Mouse (Mus musculus): ENCODE data around the gene Fli1. TPM values are rescaled to one million over a fixed set of nuclear protein-coding genes. Genes with fewer than 3 reads are reported as not detected.
A peak's percentile ranks its signal among the peaks of the same experiment; 100 is the strongest.

Fli1 gene
- total RNA-seq, 2 experiments from 2014 or later = 16.2 to 16.6 TPM

DNA sequence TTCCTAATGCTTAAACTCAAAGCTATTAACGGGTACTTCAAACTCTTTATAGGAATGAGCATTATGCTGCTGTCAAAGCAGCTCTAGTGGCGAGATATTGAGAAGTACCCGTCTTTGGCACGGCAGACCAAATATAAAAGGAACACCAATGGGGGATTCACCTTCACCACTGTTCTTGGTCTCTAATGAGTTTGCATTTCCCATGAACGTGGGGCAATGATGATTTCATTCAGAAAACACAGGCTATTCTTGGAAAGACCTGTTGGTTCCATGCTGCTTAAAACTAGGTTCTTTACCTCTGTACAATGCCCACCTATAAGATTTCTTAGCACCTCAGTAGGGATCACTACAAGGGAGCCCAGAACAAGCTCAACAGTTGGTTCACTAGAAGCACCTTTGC lies 62.2 kb downstream of the Fli1 start:
- intact Hi-C loops (cut with DNase I; ENCODE audit: low total_unique reads) = no loop called here

DNA sequence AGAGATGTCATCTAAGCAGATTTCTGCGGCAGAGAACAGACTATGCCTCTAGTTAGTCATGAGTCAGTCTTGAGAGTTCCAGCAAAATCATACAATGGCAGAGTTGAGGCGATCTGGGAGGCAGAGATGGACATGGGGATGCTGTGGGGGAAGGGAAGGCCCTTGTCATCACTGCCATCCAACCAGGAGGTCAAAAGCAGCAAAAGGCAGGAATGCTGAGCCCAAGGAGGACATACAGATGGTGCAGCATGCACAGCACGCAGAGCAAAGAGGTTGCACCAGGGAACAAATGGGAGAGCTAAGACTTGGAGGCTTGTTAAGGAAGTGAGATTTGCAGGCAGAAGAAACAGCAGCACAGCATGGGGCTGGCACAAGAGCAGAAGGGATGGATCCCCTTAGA lies 63.9 kb downstream of the Fli1 start:
- no peak for DNase-seq
- intact Hi-C loops (cut with DNase I; ENCODE audit: low total_unique reads) = no loop called here

More for the DNA sequence above, 62.2 kb downstream of the Fli1 start:
- DNase-seq = no peak

DNA sequence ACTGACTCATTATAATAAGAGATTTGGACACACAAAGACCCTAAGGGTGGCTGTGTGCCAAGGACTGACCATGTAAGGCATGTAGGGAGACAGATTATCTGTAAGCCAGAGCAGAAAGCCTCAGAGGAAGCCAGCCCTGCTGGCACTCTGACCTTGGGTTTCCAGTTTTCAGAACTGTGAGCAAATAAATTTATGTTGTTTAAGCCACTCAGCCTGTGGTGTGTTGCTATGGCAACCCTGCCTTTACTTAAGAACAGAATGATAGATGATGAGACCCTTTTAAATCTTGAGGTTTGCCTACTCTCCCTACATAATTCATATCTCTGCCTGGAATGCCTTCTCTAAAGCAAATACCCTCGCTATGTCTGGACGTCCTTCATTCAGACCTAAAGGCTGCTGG lies 64.6 kb downstream of the Fli1 start:
- intact Hi-C loops (cut with DNase I; ENCODE audit: low total_unique reads) = no loop called here
- DNase-seq = no peak

DNA sequence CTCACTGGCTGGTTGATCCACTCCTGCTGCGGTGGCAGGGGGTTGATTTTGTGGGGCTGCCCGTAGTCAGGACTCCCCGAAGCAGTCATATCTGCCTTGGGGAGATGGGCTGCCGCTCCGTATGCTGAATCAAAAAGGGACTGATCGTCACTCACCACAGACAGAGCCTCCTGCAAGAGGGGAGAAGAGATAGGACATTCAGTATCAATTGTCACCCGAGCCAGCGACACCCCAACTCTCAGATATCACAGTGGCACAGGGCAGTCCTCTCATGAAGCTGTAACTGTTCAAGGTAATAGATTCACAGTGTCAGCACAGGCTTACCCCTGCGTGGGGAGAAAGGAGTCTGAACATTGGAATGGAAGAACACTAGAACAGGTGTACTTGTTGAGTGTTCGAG lies 66.1 kb downstream of the Fli1 start:
- intact Hi-C loops (cut with DNase I; ENCODE audit: low total_unique reads) = no loop called here
- DNase-seq = no peak

DNA sequence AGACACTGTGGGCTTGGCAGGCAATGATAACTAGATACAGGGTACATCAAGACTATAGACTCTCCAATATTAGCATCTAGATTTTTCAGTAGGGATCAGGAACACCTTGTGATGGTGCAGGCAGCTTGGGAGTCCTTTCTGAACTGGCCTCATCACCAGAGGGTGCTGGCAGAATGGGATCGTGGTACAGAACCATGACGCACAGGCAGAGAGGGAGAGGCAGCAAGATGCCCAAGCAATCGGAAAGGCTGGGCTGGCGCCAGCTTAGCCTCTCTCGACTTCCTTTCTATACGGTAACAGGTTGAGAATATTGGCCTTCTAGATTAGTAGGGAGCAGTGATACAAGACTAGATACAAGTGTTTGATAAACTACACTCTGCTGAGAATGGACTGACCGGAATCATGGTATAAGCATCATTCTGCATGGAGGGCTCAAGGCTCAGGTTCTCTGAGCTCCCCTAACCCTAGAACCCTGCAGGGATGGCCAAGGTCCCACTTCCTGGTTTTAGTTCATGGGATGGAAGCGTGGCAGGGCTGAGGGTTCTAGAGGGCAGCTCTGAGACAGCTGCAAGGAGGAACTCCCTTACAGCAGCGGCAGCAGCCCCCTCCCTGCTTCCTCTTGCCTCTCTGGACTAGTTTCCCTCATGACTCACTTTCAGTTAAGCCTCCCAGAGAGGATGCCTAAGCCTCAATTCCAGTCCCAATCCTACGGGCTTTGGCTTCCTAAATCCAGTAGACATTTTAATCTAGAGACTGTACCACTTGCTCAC lies 67.9 kb downstream of the Fli1 start:
- no peak for DNase-seq
- intact Hi-C loops (cut with DNase I; ENCODE audit: low total_unique reads) = no loop called here

DNA sequence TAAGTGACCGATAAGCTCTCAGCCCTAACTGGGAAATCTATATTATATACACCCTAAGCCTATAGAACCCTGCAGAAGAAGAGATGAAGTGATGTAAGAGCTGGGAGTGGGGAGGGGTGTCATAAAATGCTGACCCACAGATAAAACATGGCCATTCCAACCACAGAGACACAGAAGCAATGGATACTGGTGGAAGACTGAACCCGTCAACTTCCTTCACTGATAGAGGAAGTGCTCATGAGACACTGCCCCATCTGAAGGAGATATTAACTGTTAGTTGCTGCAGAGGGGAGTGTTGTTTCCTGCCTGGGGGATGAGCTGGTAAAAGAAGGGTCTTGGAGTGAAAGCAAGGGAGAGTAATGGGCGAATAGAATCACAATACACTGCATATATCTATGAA lies 70.3 kb downstream of the Fli1 start:
- intact Hi-C loops (cut with DNase I; ENCODE audit: low total_unique reads) = no loop called here
- DNase-seq = no peak

DNA sequence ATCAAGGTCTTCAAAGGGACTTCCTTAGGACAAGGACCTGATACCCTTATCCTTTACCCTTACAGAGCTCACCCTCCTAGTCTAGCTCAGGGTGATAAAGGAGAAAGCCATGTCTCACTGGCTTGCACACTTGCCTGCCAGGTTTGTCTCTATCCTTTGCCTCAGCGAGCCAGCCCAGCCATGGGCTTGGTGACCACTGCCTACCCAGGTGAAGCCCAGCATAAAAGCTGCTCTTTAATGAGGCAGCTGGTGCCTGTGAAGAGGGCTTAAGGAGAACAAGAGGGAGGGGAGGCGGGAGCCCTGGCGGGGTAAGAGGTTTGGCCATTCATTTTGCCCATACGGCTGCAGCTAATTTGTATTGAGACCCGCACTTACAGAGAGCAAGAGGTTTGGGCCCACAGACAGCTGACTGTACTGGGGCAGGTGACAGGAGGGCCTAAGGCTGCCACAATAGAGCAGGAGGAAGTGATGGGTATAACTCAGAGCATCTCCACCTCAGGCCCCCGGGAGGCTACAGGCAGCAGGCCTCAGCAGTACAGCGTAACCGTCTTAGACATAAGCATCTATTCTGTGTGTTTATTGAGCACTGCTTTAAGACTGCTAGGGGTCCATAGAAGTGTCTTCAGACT lies 73.4 kb downstream of the Fli1 start:
- DNase-seq = no peak
- intact Hi-C loops (cut with DNase I; ENCODE audit: low total_unique reads) = no loop called here

DNA sequence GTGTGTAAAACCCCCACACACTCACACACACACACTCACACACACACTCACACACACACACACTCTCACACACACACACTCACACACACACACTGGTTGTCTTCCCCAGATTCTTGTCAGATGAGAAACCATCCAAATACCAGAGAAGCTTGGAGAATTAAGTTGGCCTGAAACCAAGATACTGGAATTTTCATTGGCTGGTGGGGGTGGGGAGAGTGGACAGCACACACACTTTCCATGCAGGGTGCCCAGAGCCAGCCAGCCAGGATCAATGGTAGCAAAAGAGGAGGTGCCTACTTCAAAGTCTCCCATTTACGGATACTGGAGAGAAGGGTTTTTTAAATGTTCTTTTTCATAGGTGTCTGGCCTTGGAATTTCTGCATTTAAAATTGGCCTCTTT lies 74.3 kb downstream of the Fli1 start:
- intact Hi-C loops (cut with DNase I; ENCODE audit: low total_unique reads) = no loop called here
- DNase-seq = no peak

DNA sequence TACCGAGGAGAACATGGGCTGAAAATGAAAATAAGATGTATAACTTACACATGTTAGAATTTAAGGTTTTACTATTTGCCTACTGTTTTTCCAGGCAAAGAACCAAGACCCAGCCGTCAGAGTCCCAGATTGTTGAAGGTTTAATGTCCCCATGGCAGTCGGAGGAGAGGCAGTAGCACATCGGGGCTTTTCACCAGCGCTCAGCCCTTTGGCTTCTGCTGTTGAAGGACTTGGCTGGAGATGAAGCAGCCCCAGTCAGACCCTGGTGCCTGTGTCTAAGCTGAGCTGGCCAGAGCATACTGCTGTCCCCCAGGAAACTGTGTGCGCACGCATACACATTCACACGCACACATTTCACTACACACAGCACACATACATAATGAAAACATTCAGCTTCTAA lies 75.2 kb downstream of the Fli1 start:
- DNase-seq = no peak
- intact Hi-C loops (cut with DNase I; ENCODE audit: low total_unique reads) = no loop called here

DNA sequence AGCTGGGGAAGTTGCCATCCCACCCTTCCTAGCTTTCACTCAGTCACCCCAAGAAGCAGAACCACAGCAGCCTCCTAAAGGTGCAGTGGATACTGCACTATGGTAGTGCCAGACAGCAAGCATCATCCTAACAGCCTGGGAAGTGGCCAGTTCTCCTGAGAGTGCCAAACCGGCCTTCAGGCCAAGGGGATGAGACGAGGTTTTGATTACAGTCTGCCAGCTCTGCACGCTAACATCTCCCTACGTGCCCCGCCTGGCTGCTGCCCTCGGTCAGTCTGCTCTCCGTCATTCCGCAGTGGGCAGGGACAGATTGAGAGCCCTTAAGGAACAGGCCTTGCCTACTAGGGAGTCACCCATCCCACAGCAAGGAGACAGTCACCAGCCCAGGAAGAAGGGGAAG lies 75.8 kb downstream of the Fli1 start:
- DNase-seq = peak; percentile 35
- intact Hi-C loops (cut with DNase I; ENCODE audit: low total_unique reads) = no loop called here

DNA sequence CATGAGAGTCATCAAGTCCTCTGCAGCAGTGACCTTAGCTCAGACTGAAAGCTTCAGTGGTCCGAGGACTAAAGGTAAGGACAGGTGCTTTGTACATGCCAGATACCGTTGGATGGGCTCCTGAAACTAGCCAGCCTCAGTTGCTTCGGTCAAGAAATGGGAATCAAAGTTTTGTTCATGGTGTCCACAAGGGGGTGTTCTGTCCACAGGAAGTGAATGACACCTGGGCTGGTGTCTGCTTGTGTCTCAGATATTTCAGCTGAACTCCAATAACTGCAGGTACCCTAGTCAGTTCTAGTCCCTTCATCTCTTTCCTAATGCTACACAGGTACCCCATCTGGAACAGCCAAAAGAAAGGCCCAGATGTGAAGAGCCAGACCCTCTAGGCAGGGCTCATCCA lies 86.0 kb downstream of the Fli1 start:
- intact Hi-C loops (cut with DNase I; ENCODE audit: low total_unique reads) = no loop called here

DNA sequence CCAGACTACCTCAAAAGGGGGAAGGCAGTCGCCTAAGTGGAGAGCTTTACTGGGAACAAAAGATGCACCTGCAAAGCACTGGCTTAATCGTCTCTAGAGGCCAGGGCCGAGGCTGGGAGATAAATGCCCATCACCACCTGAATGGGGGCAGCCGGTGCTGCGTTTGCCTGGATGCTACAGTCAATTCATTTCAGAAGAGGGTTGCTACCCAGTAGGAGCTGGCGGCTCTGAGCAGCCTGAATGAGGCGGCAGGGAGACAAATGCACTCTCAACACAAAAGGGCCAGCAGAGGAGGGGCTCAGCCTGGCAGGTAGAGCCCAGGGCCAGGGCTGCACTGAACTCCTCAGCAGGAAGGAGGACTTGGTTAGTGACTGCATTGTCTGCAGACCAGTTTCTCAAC lies 92.5 kb downstream of the Fli1 start:
- intact Hi-C loops (cut with DNase I; ENCODE audit: low total_unique reads) = no loop called here
- no peak for DNase-seq

More for the DNA sequence above, 86.0 kb downstream of the Fli1 start:
- DNase-seq = no peak

DNA sequence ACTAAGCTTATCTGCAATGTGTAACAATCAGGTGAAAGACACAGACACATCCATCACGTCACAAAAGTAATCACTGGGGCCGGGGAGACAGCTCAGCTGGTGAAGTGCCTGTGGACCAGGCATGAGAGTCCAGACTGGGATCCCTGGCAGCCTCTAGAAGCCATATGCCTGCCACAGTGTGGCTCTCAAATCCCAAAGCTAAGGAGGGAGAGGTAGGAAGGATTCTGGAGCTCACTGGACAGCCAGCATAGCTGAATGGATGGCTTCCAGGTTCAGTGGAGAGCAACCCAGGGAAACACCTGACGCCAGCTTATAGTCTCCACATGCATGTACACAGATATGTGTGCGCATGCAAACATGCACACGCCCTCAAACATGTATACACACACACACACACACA lies 93.9 kb downstream of the Fli1 start:
- no peak for DNase-seq
- intact Hi-C loops (cut with DNase I; ENCODE audit: low total_unique reads) = no loop called here

DNA sequence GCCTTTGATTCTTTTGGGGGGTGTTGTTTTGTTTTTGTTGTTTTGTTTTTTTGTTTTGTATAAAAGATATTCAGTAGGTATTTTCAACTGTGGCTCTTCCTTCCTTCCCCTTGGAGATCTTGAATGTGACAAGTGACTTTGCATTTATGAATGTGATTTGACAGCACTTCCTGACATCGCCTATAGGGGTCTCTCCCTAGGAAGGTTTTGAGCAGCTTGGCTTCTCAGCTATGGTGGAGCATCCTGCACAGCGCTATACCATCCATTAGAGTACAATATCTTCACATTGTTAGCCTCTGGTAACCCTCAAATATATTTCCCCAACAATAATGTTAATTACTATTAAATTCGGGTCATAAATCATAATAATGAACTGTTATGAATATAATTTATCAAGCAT lies 96.9 kb downstream of the Fli1 start:
- DNase-seq = no peak
- intact Hi-C loops (cut with DNase I; ENCODE audit: low total_unique reads) = no loop called here

DNA sequence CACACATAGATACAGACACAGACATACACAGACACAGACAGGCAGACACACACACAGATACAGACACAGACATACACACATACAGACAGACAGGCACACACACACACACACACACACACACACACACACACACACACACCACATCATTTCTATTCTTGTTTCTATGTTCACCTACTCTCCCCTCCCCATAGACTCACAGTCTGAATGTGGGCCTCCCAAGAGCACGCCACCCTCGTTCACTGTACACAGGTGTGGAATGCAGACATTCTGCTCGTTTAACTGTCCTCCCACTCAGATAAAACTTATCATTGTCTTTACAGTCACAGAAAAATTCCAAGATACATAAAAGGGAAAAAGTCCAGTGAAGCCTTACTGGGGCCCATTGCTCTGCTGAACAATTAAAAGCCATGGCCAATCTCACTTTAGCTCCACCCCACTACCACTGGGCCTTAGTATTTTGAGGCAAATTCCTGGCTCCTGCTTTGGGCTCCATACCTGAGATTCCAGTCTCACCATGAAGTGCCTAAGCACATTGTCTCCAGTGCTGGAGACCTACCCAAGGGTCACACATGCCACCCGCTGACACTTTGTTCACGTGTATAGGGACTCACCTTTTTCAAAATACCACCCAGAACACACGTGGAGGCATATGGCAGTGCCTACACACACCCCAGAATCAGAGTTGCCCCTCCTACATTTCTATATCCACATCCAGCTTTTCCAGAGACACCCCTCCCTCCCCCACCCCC lies 98.0 kb downstream of the Fli1 start:
- intact Hi-C loops (cut with DNase I; ENCODE audit: low total_unique reads) = no loop called here
- DNase-seq = no peak

DNA sequence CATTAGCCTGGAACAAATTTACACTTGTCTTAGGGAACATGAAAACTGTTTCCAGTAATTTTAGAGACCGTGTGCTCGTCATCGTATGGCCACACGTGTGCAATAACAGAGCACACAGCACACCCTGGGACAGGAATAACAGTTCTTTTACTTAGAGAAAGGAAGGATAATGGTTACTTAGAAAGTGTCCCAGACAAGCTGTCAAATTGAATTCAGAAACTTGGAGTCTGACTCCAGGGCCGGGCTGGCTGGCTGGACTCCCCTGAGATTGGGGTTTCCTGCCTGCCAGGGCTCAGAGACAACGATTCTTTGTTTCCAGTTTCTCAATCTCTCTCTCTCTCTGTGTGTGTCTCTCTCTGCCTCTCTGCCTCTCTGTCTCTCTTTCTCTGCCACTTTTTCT lies 98.8 kb downstream of the Fli1 start:
- intact Hi-C loops (cut with DNase I; ENCODE audit: low total_unique reads) = no loop called here
- peak; percentile 29 for DNase-seq

DNA sequence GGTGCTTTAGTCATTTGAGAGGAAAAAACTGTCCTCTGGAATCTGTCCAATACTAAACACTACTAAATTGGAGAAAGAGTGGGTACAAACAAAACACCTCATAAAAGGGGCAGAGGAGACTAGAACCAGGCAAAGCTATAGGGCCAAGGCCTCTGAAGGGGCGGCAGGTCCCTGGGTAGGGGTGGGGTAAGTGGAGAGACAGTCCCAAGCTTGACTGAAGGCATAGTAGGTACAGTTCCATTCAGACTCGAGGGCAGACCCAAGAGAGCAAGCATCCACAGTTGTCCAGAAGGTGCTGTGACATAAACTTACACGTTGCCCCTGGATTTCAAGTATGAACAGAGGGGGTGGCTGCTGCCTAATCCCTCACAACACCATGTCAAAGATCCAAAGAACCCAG lies 99.5 kb downstream of the Fli1 start:
- no peak for DNase-seq
- intact Hi-C loops (cut with DNase I; ENCODE audit: low total_unique reads) = no loop called here

DNA sequence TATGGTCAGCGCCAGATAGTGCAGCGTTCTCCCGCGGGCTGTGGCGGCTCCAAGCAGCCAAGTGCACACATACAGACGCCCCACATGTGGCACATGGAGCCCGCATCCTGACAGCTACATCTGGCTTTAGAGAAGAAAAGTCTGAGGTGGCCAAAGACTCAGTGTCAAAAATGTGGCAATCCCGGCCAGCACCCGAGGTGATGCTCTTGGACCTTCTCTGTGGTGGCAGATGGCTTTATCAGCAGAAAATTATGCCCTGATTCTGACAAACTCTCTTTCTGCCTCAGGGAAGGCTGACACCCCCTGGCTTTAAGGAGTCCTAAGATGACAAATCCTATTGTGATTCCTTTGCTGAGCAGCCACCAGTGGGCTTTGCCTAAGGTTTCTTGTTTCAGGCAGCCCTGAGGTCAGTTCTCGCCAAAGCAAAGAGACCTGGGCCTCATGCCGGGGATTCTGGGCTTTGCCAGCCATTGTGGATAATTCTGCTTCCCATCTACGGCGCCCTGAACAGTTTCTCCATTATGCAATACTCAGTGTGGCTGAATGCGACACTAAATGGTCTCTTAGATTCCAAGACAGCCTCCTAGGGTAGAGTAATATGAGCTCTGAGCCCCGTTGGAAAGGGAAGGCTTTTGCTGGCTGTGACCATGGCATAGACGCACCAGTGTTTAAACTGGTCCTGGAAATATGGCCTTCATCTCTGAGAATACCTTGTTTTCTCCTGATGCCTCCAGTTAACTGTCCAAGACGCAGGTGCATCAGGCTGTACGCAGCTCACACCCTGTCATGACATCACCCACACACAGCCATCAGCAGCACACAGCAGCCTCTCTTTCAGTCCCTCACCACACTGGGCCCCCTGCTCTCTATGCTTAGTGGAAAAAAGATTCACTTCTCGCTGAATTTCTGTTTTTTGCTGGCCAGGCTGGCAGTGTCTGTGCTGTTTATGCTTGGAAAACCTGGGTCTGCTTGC lies 108.1 kb downstream of the Fli1 start:
- intact Hi-C loops (cut with DNase I; ENCODE audit: low total_unique reads) = no loop called here
- peak; percentile 21 for DNase-seq

DNA sequence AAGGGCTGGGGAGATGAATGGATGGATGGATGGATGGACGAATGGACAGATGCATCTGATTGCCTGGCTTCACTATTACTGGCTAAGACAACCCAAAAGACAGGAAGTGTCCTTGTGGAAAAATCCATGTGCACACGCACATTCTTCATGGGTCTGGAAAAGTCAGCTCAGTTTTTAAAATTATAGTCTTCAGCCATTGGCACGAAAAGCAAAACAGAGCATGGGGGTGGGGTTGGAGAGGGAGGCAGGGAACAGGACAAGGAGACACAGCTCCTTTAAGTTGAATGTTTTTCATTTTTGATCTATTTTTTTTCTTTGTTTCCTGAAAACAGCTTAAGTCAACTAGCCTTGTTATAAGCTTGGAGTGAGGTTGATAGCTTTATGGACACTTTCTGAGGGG lies 111.6 kb downstream of the Fli1 start:
- intact Hi-C loops (cut with DNase I; ENCODE audit: low total_unique reads) = no loop called here
- no peak for DNase-seq

DNA sequence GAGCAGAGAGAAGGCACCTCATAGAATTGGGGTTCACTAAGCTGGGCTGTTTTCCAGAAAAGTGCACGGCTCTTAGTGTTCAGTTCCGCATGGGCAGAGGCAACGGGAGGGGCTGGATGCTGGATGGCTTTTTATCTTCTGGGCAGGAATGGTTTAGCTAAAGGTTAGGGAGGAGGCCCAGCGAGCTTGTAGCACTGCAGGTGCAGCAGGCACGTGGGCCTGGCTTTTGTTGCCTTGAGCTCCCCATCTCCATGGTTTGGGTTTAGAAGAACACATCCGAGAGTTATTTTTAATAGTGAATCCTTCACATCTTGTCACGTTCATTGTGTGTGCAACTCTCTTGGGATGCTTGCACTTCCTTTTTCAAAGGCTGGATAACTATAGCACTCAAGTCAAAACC lies 117.3 kb downstream of the Fli1 start:
- intact Hi-C loops (cut with DNase I; ENCODE audit: low total_unique reads) = no loop called here
- no peak for DNase-seq
